Mouse (Mus musculus): ENCODE measurements around the gene Emp2.
"Not testable (repeated sequence)": the region's sequence is repeated elsewhere in the genome, so short reads cannot be mapped to it uniquely, and the experiment has no call there.

The Emp2 gene

DNA sequence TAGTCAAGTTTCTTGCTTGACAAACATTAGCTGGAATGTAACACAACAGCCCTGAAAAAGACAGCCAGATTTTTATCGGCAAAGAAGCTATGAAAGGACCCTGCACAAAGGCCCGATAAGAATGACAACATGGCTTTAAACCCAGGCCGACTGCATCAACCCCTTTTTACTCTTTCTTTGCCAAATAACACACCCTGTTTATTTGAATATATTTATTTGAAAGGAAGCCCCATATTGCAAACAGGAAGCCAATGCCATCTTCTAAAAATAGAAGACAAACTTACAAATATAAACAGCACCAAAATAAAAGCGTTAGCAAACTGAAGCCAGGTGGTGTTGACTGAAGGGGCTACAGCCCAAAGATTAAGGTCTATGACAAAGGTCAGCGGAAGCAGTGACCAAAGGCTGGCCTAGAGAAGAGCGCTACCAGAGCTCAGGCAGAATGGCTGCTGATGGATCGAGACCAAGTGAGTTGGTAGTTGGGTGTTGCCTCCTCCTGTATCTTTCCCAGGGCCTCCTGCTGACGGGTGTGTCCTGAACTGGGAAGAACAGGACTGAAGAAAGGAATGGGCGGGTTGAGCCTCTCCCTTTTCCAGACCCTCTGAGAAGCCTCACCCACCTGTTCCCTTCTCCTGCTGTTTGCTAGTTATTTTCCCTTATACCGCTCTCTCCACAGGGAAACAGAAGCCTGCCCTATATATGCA is 2.9 kb upstream of the Emp2 start:
- DNase-seq: no peak

- DNase-seq: peak; percentile 63 to 70
Measured at GRCm38 (mm10) chr16:10313226-10313625, 542 bp downstream of the Emp2 start.

DNA sequence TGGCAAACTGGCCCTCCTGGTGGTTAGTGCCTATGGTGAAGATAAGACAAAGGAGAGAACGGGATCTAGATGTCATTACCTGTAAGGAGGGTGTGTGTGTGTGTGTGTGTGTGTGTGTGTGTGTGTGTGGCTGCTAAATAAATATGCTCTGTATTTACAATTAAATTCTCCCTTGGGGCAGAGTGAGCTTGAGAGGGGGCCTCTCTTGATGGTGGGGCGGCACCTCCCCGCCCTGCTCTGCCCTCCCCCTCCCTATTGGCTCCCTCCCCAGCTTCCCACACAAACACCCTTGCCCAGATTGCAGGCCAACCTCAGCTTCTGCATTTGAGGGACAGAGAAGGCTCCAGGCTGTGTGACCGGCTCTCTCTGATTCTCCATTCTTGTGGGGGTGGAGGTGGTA is 1.8 kb downstream of the Emp2 start:
- peak in 1 of 2 experiments; percentile 60 for DNase-seq

DNA sequence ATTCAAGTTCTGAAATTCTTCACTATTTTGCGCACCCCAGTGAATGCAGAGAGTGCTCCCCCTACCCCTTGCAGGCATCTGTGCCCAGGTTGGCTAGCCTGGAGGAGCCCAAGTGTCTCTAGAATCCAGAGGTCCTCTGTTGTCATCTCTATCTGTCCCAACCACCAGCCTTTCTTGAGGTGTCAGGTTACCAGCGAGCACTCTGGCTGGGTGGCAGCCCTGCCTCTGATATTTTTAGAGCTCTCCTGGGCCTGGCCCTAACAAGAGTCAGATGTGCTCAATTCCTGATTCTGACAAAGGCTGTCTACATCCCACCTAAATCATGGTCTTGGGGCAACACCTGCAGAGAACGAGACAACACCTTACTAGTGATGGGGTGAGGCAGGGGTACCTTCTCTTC is 2.7 kb downstream of the Emp2 start:
- no peak for DNase-seq

DNA sequence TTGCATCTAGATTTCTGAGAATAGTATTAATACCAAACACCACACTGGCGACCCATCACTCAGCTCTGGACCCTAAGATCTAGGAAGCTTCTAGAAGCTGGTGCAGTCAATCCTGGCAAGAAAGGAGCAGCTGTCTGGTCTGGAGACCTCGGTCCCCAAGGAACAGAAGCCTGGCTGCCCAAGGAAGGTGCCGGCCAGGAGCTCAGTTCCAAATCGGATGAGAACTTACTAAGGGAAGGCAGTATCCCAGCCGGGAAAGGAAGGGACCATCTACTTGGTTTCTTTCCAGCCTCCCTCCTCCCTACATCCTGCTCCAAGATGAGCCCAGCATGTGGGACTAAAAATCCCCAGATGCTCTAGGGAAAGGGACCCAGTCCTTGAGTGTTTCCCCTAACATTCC is 3.3 kb downstream of the Emp2 start:
- DNase-seq: no peak

GRCm38 (mm10) chr16:10307351-10307750 is 6.4 kb downstream of the Emp2 start:
- no peak for DNase-seq

GRCm38 (mm10) chr16:10306101-10306500 is 7.7 kb downstream of the Emp2 start:
- peak; percentile 77 to 85 for DNase-seq

- DNase-seq: no peak
Measured at GRCm38 (mm10) chr16:10301337-10301736, 12.4 kb downstream of the Emp2 start.

- DNase-seq: no peak
Measured at GRCm38 (mm10) chr16:10300231-10301186, 13.3 kb downstream of the Emp2 start.

DNA sequence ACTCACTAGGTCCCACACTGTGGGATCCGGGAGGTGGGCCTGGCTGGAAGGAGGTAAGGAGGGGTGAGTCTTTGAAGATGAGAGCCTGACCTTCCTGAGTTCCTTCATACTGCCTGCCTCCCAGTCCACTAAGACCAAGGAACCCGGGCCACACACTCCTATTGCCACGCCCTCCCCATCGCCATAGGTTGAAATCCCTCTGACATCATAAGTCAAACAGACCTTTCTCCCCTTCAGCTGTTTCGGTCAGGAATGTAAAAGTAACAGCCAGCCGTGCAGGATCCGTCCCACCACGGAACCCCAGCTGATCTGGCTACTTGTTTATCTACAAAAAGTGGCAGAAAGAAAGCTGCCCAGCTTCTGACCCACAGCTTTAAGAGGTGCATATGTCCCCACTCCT is 14.1 kb downstream of the Emp2 start:
- peak; percentile 53 to 72 for DNase-seq

- peak in 1 of 2 experiments; percentile 60 for DNase-seq
Measured at GRCm38 (mm10) chr16:10297696-10298644, 15.8 kb downstream of the Emp2 start.

DNA sequence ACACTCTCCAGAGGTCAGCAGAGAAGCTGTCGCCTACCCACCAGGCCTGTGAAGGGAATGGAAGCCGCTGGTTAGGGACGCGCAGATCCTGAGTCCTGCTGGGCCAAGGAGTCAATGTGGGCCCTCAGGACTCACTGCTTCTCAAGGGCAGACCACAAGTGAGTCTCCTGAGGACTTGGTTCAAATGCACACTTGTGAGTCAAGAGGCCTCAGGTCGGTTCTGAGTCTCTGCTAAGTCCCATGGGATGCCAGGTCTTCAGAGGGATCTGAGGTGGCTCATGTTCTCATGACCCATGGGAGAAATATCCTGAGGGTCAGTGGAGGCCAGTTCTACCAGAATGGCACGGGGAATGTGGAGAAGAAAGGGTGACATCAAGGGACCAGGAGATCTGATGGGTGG is 25.7 kb downstream of the Emp2 start:
- DNase-seq: no peak

DNA sequence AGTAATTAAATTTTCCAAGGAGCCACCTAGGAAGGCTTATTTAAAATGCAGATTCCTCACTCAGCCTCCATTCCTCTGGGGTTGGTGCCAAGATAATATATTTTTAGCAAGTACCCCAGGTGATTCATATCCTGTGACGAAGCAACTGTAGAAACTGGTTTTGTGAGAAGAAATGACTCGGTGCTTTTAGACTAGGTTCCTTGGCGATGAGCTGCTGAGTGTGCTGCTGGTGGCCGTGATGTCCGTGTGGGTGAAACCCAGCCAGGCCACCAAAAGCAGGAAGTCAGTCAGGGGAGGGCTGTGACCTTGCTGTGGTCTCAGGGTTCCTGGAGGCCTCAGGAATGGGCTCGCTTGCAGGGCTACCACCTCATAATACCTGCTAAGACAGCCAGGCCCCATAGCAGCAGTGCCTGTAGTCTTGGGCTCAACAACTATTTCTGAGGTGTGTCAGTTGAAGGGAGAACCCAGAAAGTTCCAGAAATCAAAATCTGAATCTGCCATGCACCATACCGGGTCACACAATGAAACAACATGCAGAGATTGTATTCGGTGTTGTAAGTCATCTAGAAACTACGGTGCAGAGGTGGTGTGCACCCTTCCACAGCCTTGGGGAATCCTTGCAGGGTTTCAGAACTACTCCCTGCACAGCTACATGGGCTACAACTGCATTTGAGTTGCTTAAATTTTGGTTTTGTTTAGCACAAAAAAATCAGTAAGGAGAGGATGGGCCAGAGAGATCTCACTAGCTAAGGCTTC is 27.1 kb downstream of the Emp2 start:
- DNase-seq: no peak

DNA sequence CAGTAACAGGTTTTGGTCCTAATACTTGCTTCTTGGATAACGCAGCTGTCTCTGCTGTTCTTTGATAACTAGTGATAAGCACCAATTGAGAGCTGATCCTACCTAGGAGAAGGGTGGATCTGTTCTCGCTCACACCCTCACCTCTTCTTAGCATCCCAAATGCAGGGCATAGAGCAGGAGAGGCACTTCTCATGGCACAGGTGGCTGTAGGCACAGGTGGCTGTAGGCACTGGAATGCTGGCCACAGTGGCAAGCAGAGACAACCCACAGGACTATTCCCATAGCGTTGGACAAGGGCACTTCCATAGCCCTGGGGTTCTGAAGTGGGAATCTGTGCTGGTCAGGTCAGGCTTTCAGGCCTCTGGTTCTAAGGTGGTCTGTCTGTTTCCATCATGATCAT is 31.9 kb downstream of the Emp2 start:
- DNase-seq: no peak

GRCm38 (mm10) chr16:10280286-10280951 is 33.3 kb downstream of the Emp2 start:
- peak; percentile 70 to 86 for DNase-seq

DNA sequence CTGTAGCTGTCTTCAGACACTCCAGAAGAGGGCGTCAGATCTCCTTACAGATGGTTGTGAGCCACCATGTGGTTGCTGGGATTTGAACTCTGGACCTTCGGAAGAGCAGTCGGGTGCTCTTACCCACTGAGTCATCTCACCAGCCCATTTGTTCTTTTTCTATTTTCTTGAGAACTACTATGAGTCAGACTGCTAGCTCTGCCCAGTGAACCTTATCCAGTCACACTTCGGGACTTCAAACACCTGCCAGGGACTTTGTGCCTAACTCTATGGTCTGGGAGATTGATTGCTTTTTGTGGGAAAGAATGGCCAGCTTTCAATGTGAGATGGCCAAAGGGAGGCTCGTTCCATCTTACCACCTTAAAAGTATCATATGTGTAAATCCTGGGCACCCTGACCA is 37.0 kb downstream of the Emp2 start:
- not testable (repeated sequence) for DNase-seq

DNA sequence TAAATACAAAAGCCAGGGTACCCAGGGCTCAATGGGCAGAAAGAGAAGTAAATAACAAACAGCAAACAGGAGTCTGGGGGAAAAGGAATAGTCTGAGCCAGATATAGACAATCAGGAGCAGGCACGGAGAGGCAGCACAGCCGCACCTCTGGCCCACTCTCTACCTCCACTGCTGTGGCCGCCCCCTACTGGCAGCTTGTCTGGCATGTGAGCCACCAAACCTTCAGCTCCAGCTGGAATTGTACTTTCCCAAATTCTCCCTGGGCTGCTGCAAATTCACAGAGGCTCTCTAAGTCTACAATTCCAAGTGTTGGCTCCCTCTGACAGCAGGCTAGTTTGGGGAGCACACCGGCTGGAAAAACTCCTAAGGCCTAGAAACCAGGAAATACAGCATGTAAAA is 39.3 kb downstream of the Emp2 start:
- DNase-seq: peak in 1 of 2 experiments; percentile 30

DNA sequence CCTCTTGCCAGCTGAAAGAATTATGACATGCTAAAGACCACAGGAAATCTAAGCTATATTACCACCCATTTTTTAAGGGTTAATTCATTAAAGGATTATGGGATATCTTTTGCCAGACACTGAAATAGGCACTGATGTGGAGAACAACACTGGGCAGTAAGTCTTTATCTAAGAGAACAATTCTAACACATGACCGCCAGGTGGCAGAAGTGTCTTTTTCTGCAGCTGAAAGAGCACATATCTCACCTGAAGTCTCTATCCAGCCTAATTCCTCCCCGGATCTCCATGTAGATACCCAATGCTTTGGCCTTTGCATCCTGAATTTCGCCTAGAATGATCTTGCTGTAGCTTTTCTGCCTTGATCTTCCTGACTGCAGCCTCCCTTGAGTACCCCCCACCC is 41.5 kb downstream of the Emp2 start:
- peak in 1 of 2 experiments; percentile 70 for DNase-seq

DNA sequence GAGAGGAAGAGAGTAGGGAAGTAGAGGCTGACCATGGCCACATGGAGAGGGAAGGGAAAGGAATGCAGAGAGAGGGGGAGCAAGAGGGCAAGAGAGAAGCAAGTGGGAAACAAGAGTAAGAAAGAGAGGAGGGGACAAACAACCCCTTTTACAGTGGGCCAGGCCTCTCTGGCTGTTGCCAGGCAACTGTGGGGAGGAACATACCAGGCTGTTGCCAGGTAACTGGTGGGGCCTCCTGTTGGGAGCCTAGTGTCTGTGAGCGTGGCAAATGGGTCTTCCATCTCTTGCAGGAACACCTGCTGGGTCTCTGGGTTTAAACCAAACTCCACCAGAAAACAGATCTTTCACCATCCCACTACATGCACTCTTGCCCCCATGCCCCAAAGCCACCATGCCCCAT is 59.8 kb downstream of the Emp2 start:
- DNase-seq: no peak

DNA sequence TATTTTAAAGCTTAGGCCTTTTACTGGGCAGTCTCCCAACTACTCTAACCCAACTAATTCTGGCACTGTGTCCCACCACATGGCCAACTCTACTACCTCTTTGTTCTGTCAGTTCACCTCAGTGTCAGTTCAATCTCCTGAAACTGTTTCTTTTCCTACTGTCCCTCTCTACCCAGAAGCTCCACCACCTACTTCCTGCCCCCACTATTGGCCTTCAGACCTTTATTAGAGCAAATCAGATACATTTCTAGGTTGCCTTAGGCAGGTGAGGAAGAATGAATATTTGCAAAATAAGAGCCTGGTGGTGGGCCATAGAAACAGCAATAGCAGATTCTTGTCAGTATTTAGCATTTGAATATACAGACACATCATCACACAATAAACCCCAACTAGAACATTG is 77.2 kb downstream of the Emp2 start:
- no peak for DNase-seq
